Mouse (Mus musculus) cerebellum, postnatal 4 days (tissue): ENCODE measurements around the gene Fbxw13.
"Not testable (repeated sequence)": the region's sequence is repeated elsewhere in the genome, so short reads cannot be mapped to it uniquely, and the experiment has no call there.

Experiments
- DNase-seq, 2 experiments: peaks; one replicate each; pipeline ENCODE4 v3.0.0; 2022; ENCODE audit warnings: low spot score in 2 of 2, mixed read lengths in 1 of 2

Gene Fbxw13

DNA sequence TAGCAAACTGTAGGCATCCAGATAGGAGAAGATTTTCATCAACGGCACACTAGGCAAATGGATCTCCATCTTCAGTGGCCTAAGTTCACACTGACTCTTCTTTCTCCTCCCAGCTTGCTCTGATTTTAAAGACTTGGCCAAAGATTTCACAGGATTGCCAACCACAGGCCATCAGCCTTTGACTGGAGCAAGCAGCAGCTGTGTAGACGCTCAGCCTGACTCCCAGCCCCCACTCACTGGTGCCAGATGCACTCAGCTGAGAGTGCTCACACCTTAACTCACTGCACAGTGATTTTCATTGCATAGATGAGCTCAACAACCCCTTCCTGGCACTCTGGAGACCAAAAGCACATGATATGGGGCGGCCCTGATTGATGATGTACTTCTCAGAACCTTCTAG lies at the start of gene Fbxw13:
Fbxw13 (minus strand) TSS at position 101 of the 400 bp plus-strand sequence.
- not testable (repeated sequence) for DNase-seq

DNA sequence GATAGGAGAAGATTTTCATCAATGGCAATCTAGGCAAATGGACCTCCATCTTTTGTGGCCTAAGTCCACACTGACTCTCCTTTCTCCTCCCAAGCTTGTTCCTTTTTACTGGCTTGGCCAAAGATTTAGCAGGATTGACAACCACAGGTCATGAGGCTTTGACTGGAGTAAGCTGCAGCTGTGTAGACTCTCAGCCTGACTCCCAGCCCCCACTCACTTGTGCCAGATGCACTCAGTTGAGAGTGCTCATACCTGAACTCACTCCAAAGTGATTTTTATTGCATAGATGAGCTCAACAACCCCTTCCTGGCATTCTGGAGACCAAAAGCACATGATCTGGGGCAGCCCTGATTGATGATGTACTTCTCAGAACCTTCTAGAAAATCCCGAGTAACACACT lies 38.9 kb upstream of the Fbxw13 start, which contains the start of gene Fbxw20:
Fbxw20 (minus strand) TSS at position 101 of the 400 bp plus-strand sequence.
- DNase-seq, result no peak

DNA sequence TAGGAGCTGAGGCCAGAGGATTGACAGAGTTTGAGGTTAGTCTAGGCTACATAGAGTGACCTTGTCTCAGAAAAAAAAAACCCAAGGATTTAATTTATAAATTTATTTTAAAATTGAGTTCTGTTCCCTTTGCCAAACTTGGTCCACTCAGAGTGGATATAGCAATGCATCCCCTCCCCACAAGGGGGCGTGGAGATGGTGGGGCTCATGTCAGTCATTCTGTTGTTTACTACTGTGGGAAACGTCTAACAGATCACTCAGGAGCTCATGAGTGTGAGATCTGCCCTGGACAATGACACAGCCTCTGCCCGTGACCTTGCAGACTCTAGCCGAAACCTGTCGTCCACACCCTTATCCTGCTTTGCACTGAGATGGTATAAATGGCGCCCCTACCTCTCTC lies 22.7 kb upstream of the Fbxw13 start:
- no peak for DNase-seq

DNA sequence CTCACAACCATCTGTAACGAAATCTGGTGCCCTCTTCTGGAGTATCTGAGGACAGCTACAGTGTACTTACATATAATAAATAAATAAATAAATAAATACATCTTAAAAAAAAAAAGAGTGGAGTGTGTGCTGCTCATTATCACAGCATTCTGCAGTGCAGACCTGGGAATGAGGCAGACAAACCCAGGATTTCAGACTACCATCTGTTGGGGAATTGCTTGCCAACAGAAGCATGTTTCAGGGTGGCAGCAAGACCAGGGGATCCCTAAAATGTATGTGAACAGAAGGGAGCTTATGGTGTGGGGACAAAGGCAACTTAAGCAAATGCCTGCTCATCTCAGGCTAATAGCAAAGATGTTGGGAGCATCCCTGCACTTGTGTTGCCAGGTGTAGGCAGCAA lies 5.6 kb upstream of the Fbxw13 start:
- DNase-seq, result not testable (repeated sequence)

DNA sequence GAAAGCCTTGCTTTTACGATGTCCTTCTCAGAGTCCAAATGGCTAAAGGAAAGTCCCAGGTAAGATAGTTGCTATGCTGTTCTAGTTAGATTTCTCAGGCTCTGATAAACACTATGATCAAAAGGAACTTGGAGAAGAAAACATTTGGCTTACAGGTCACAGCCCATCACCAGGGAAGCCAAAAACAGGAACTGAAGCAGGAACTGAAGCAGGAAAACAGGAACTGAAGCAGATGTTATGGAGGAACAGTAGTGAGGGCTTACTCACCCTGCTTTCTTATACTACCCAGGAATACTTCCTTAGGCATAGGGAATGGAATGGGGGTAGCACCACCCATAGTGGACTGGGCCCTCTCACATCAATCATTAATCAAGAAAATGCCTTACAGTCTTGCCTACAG lies 4.6 kb upstream of the Fbxw13 start:
- DNase-seq, result no peak

DNA sequence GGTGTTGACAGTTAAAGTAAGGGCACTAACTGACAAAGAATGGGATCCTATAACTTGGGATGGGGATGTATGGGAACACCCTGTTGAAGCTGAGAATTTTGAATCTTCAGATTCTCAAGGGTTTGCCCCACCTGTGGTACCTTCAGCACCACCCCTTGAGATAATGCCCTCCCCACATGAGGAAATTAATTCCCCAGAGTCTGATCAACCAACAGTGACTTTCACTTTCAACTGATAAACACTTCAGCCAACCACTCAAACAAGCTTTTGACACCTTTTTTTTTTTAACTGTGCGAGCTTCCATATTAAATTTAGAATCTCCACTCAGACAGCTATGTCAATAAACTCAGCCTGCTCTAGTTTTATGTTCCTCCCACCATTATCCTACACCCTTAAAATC lies 3.6 kb upstream of the Fbxw13 start:
- no peak for DNase-seq

DNA sequence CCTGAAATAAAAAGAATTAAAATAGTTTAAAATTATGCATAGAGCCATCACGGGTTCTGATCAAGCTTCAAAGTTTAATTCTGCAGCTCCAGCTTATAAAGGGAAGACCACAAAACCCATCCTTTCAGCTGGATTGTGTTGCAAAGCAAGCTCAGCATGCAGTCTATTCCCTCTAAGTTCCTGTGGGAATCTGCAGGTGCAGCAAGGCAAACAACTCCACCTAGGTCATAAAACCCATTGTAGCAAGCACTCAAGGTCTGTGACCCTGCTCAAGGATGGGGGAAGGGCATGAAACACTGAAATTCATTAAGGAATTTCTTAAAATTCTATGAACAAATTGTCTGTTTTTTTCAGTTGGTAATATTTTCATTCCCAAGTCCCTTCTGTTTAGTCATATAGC lies 18.6 kb downstream of the Fbxw13 start:
- no peak for DNase-seq

DNA sequence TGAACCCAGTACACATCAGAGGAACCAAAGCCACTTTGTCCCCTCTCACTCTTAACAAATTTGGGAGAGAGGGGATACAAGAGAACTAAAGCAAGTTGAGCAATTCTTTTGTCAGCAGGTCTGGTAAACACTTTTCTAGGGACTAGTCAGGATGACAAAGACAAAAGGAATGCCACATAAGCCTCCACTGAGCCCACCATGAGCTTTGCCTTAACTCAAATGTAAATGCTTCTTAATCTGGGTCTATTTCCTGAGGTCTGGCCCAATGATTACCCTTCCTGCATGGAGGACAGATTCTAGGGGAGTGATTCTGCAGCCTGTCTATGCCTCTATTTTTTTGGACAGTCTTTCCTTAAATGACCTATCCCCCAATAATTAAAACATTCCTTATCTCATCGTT lies 19.5 kb downstream of the Fbxw13 start:
- no peak for DNase-seq

DNA sequence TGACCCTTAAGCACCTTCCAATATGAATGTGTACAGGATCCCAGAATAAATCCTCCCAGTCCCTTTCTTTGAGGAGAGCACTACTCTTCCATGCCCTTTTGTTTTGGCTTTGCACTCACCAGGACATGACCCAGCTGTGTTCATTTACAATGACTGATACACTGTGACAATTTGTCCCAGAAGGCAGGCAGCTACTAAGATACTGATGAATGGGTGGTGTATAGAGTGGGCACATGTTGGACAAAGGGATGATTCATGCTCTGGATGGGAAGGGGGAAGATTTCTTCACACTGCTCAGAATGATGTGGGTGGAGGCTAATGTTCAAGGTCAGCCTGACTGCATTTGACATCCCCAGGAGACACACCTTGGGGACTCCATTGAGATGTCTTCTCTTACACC lies 28.5 kb downstream of the Fbxw13 start:
- no peak for DNase-seq

DNA sequence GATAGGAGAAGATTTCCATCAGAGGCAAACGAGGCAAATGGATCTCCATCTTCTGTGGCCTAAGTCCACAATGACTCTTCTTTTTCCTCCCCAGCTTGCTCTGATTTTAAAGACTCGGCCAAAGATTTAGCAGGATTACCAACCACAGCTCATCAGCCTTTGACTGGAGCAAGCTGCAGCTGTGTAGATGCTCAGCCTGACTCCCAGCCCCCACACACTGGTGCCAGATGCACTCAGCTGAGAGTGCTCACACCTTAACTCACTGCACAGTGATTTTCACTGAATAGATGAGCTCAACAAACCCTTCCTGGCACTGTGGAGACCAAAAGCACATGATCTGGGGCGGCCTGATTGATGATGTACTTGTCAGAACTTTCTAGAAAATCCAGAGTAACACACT lies 33.8 kb downstream of the Fbxw13 start, which contains the start of gene Fbxw21:
Fbxw21 (minus strand) TSS at position 101 of the 400 bp plus-strand sequence.
- no peak for DNase-seq

DNA sequence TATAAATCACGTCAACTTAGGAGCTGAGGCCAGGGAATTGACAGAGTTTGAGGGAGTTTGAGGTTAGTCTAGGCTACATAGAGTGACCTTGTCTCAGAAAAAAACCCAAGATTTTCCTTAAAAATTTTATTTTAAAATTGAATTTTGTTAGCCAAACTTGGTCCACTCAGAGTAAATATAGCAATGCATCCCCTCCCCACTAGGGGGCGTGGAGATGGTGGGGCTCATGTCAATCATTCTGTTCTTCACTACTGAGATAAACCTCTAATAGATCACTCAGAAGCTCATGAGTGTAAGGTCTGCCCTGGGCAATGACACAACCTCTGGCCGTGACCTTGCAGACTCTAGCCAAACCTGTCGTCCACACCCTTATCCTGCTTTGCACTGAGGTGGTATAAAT lies 55.4 kb downstream of the Fbxw13 start:
- not testable (repeated sequence) for DNase-seq

DNA sequence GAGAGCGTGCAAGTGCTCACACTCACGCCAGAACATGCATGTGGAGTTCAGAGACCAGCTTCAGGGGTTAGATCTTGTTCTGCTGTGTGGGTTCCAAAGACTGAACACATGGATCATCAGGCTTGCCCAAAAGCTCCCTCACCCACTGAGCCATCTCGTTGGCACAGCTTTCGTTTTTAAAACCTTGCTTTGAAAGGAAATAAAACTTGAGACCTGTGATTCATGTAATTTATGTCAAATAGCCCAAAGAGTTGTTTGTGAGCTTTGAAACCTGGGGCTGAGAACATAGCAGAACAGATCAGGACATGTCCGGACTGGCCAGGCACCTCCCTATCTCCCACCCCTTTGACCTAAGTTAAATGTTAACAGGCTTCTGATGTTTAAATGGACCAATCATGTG lies 65.7 kb downstream of the Fbxw13 start:
- DNase-seq, result no peak
